Mouse (Mus musculus) layer of hippocampus, postnatal 10 days (tissue): Measurements from ENCODE around the gene Rftn1. TPM values are rescaled to one million over a fixed set of nuclear protein-coding genes. Genes with fewer than 3 reads are reported as not detected.
A peak's percentile ranks its signal among the peaks of the same experiment; 100 is the strongest.

ENCODE experiments used
- DNase-seq, 2 experiments: peaks; one replicate each; pipeline ENCODE4 v3.0.0; 2021; ENCODE audit warnings: low spot score in 2 of 2
- total RNA-seq, 2 experiments: library from RNA; stranded (reverse); gene quantifications; 2 replicates each; pipeline ENCODE4 v1.2.3; 2021

Rftn1 gene
- total RNA-seq, 2 experiments from 2014 or later = 22.1 to 23.2 TPM

GRCm38 (mm10) chr17:50031548-50032491 lies 158.7 kb downstream of the Rftn1 start:
- no peak for DNase-seq

- no peak for DNase-seq
Measured at GRCm38 (mm10) chr17:50025651-50026050, 164.8 kb downstream of the Rftn1 start.

- DNase-seq = no peak
Measured at GRCm38 (mm10) chr17:50025173-50025626, 165.3 kb downstream of the Rftn1 start.

GRCm38 (mm10) chr17:50021400-50021799 lies 169.1 kb downstream of the Rftn1 start:
- DNase-seq = no peak

GRCm38 (mm10) chr17:50020211-50021001 lies 170.1 kb downstream of the Rftn1 start:
- DNase-seq = peak; percentile 41 to 43

GRCm38 (mm10) chr17:50019819-50020210 lies 170.7 kb downstream of the Rftn1 start:
- DNase-seq = no peak

- no peak for DNase-seq
Measured at GRCm38 (mm10) chr17:50019090-50019489, 171.4 kb downstream of the Rftn1 start.

- DNase-seq = no peak
Measured at GRCm38 (mm10) chr17:50014708-50015107, 175.8 kb downstream of the Rftn1 start.

- no peak for DNase-seq
Measured at GRCm38 (mm10) chr17:50013848-50014247, 176.6 kb downstream of the Rftn1 start.

- DNase-seq = no peak
Measured at GRCm38 (mm10) chr17:50010096-50010495, 180.4 kb downstream of the Rftn1 start.

GRCm38 (mm10) chr17:50006721-50007351 lies 183.6 kb downstream of the Rftn1 start:
- DNase-seq = peak; percentile 37 to 57

GRCm38 (mm10) chr17:50006338-50006720 lies 184.1 kb downstream of the Rftn1 start:
- no peak for DNase-seq

GRCm38 (mm10) chr17:50003156-50003555 lies 187.3 kb downstream of the Rftn1 start:
- DNase-seq = no peak

GRCm38 (mm10) chr17:50002171-50002570 lies 188.3 kb downstream of the Rftn1 start:
- DNase-seq = no peak

- no peak for DNase-seq
Measured at GRCm38 (mm10) chr17:50001754-50002153, 188.7 kb downstream of the Rftn1 start.

- no peak for DNase-seq
Measured at GRCm38 (mm10) chr17:50000580-50000979, 189.9 kb downstream of the Rftn1 start.

GRCm38 (mm10) chr17:49996626-49997152 lies 193.8 kb downstream of the Rftn1 start:
- DNase-seq = no peak

- DNase-seq = no peak
Measured at GRCm38 (mm10) chr17:49996097-49996496, 194.4 kb downstream of the Rftn1 start.

- no peak for DNase-seq
Measured at GRCm38 (mm10) chr17:49995226-49995625, 195.2 kb downstream of the Rftn1 start.

GRCm38 (mm10) chr17:49993631-49994030 lies 196.8 kb downstream of the Rftn1 start:
- no peak for DNase-seq
